Mouse (Mus musculus): ENCODE measurements around the gene Ift57.

GRCm38 (mm10) chr16:49801399-49801798 is 102.4 kb downstream of the Ift57 start:
- TF ChIP-seq EP300 (IDR thresholded peaks at IDR 0.05), result no peak
- TF ChIP-seq CTCF (IDR thresholded peaks at IDR 0.05), result no peak

Data from lung, postnatal 0 days (tissue).